Mouse (Mus musculus) left cerebral cortex, postnatal 25 days (tissue): ENCODE measurements around the gene Manea. TPM values are rescaled to one million over a fixed set of nuclear protein-coding genes. Genes with fewer than 3 reads are reported as not detected.
"Not testable (repeated sequence)": the region's sequence is repeated elsewhere in the genome, so short reads cannot be mapped to it uniquely, and the experiment has no call there.

Experiments used
- DNase-seq, 2 experiments: peaks; one replicate each; pipeline ENCODE4 v3.0.0; 2022; ENCODE audit warnings: low spot score in 2 of 2, mixed read lengths in 1 of 2
- intact Hi-C: fragments of 180-260 bp; cut with DNase I; formaldehyde crosslinking; loops from one replicate; pipeline ENCODE4 v1.15.1; 2025
- total RNA-seq, 2 experiments: library from RNA; stranded (reverse); gene quantifications; 2 replicates each; pipeline ENCODE4 v1.2.3; 2021

The Manea gene
- 10 to 100 TPM; 26.6 to 30.6 TPM for total RNA-seq

- intact Hi-C loops, result no loop called here
Measured at GRCm38 (mm10) chr4:26346443-26347106, at the start of gene Manea. Gene Manea, minus strand, starts transcription at chr4:26346891.

GRCm38 (mm10) chr4:26354616-26355015, 7.9 kb upstream of the Manea start:
- intact Hi-C loops, result no loop called here
- DNase-seq, result no peak

More at GRCm38 (mm10) chr4:26346443-26347106, at the start of gene Manea:
- DNase-seq, result peak; percentile 83 to 88

- no peak for DNase-seq
- intact Hi-C loops, result no loop called here
Measured at GRCm38 (mm10) chr4:26353643-26354231, 7.0 kb upstream of the Manea start.

DNA sequence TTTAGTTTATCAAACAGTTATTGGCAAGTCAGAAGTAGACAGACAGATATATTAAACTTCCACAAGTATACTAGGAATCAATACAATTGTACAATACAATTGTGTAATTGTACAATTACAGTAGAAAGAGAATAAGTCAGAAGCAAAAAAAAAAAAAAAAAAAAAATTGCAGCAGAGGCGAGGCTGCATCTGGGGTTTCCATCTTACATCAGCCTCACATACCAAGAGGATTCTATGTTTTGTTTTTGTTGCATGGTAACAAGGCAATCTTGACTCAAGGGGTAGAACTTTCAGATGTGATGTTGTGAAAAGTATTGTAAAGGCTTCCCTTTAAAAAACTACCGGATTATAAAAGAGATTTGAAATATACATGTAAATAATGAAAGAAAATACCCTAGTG, 548 bp upstream of the Manea start:
- intact Hi-C loops, result no loop called here
- no peak for DNase-seq

DNA sequence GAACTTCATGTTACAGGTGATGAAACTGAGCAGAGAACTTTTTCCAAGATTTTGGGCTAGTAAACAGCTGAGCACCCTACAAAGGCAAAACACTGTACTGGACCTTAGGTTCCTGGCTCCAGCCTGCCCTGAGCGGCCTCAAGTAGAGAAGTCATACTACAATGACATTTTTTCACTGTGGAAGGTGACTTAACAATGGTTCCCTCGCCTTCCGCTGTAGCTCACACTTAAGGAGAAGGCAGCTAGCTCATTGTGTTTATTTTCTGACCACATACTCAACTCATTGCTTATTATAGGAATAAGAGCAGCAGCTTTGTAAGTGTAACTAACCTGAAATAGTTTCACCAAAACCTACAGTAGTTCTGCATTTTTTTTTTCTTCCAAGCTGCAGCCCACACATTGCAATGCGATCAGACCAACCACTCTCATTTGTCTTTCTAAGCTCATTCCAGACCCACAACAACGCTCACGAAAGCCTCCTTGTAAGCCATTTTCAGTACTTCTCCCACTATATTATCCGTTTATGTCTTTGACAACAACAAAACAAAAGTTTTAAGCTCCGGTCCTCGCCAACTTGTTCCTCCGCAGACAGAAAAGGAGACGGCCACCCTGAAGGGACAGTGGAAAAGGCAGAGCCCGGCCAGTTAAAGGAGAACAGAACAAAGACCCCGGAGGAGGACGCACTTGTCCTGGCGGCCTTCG, 799 bp downstream of the Manea start:
- intact Hi-C loops, result no loop called here
- peak in 1 of 2 experiments; percentile 47 for DNase-seq

GRCm38 (mm10) chr4:26345080-26345479, 1.6 kb downstream of the Manea start:
- DNase-seq, result no peak
- intact Hi-C loops, result no loop called here

DNA sequence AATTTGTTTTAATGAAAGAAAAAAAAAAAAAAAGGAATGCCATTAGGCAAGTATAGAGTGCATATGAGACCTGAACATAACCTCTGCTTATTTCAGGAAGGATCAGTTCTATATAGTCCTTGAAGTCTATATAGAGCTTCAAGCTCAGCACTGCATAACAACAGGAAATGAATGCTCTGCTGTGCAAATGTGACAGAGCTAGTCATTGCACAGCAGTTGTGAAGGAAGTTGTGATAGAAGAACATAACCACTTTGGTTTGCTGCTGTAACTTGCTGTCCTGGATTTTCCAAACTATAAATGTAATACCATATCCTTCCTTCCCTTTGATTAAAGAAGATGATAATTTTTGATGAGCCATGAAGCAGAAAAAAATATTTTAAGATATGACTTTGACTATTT, 4.3 kb downstream of the Manea start:
- DNase-seq, result no peak
- intact Hi-C loops, result no loop called here

DNA sequence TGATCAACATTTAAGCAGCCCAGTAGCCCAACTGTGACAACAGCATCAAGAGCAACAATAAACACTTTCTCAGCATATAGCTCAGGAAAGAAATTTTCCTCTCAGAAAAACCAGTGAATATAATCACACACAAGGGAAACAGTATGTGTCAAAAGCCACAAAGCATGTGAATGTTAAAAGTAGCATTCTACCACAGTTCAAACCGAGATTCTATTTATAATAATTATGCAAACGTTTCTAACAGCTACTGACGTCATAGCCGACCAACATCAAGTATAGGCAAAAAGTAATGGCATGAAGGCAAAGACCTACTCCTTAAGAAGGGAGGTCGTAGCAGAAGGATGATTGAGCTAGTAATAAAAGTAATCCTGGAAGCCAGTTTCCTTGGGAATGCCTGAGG, 8.1 kb downstream of the Manea start:
- intact Hi-C loops, result no loop called here
- no peak for DNase-seq

GRCm38 (mm10) chr4:26336563-26336962, 10.1 kb downstream of the Manea start:
- no peak for DNase-seq
- intact Hi-C loops, result no loop called here

DNA sequence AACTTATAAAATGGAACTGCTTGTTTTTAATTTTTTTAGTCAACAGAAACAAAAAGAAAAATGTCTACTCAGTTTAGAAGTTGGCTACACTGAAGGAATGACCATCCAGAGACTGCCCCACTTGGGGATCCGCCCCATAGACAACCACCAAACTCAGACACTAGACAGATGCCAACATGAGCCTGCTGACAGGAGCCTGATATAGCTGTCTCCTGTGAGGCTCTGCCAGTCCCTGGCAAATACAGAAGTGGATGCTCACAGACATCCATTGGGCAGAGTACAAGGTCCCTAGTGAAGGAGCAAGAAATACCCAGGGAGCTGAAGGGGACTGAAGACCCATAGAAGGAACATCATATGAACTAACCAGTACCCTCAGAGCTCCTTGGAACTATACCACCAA, 42.0 kb downstream of the Manea start:
- intact Hi-C loops, DNase-seq: not testable (repeated sequence)

GRCm38 (mm10) chr4:26277112-26277716, 69.5 kb downstream of the Manea start:
- DNase-seq, result no peak
- intact Hi-C loops, result no loop called here

DNA sequence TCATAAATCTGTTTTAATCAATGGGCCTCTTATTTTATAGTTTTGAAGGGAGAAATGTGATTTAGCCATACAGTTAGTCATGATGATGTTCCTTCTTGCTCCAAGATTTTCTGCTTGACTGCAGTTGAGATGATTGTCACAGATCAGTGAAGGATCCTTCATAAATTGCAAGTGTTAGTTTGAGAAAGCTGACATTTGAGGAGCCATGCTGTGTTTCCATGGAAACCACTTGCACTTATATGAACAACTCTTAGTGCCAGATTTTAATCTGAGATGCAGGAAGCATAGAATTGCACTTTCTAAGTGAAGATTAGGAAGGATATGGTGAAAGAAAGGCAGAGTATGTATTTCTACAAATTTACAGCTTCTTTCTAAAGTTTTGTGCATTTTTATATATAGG, 70.4 kb downstream of the Manea start:
- peak; percentile 10 to 60 for DNase-seq
- intact Hi-C loops, result no loop called here

GRCm38 (mm10) chr4:26275769-26276168, 70.9 kb downstream of the Manea start:
- intact Hi-C loops, result no loop called here

More at GRCm38 (mm10) chr4:26275769-26276168, 70.9 kb downstream of the Manea start:
- DNase-seq, result no peak
